Mouse (Mus musculus) spleen, postnatal 4 days (tissue): ENCODE results near the gene Iffo1.

Source experiments
- DNase-seq, 2 experiments: peaks; one replicate each; pipeline ENCODE4 v3.0.0; 2022; ENCODE audit warnings: low spot score in 2 of 2

Gene Iffo1

DNA sequence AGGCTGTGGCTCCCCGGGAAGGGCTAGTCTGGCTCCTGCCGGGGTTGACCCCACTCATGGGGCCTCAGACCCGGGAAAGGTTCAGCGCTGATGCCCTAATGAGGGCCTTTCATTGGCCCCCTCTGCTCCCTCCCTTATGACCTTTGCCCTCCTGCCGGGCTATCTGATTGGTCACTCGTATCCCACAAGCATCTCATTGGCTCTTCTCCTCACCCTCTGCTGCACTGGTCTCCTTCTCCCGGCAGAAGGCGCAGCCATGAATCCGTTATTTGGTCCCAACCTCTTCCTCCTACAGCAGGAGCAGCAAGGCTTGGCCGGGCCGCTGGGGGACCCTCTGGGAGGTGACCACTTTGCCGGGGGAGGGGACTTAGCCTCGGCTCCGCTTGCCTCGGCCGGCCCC, at the start of gene Iffo1:
Gene Iffo1, plus strand, starts transcription at position 241 of the 400 bp plus-strand sequence.
- DNase-seq = peak; percentile 83 to 88

DNA sequence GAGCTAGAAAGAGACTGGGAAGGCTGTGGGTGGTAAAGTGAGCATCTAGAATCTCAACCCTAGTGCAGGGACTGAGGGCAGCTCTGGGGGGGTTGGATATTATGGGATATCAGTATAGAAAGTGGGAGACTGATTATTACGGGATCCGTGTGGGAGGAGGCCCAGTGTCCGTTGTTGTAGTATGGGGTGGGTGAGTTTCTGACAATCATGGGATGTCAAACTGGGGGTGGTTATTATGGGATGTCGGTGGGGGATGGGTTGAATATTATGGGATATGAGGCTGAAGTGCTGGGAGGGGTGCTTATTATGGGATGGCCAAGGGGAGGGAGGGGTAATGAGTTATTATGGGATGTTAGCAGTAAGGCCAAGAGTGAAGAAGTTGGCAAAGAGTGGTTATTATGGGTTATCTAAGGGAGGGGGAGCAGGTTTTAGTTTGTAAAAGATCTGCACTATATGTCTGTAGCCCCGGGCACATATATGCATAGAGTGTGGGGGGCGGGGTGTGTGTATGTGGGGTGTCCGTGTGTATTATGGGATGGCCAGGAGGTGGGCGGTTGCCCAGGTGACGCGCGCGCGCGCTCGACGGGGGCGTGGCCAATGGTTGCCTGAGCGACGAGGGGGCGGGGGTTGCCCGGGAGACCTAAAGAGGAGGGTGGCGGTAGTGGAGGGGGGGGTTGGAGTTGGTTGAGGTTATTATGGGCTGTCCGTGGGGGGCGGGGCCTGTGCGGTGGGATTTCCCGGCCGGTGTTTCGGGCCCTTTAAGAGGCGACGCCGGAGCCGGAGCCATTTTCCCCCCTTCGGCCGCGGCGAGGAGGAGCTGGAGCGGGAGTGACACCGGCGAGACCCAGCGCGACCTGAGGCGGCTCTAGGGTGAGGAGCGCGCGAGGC, 49.4 kb upstream of the Iffo1 start, which contains the start of gene Chd4:
Gene Chd4, plus strand, starts transcription at position 591 of the 888 bp plus-strand sequence.
- DNase-seq = peak; percentile 95 to 98

DNA sequence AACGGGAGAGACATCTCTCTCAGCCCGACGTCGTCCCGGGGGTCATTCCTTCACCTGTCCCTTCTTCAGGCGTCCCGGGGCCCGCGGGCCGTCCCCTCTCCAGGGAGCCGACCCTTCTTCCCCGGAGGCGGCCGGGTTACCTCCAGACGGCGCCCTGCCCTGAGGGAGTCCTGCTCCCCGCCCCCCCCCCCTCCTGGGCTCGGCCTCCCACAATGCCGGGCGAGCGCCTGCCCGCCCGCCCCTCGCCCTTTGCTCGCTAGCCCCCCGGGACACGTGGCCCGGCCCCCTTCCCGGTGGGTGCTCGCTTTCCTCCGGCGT, 48.8 kb upstream of the Iffo1 start:
- DNase-seq = no peak

DNA sequence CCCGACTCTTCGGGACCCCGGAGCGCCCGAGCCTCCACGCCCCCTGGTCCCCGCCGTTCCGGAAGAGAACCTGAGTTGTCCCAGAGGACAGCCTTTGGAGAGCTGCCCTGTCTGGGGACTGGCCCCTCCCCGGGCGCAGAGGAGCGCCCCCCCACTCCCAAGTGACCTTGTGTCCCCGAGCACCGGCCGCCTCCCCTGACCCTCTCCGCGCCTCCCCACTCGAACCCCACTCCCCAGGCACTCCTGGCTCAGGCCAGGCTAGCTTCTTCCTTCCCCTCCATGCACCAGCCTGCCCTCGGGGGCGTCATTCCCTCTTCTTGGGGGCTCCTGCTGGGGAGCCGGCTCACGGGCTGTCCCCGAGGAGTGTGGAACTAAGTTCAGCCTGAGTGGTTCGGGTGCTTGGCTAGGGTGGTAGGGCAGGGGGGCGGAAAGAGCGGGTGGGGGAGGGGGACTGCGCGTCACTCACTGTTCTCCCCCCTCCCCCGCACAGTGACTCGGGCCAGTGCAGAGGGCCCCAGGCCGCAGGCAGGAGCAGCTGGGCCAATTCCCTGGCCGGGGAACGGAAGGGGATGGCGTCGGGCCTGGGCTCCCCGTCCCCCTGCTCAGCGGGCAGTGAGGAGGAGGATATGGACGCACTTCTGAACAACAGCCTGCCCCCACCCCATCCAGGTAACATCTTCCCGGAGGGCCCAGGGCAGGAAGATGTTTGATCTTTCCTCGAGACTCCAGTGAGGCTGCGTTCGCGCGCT, 48.3 kb upstream of the Iffo1 start:
- DNase-seq = peak; percentile 58 to 84

DNA sequence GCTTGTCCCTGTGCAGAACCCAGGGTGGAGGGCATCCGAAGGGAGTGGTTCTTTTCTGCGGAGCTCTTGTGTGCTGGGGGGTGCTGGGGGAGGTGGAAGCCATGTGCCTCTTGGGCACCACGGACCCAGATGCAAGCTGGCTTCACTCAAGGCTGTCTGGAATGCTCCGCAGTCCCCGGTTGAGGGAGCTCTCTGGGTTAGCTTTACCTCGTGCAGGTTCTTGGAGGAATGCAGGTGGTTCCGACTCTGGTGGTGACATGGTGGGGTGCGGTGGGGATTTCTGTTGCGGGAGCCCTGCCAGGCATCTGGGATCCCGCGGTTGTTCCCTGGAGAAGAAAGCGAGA, 47.7 kb upstream of the Iffo1 start:
- no peak for DNase-seq

DNA sequence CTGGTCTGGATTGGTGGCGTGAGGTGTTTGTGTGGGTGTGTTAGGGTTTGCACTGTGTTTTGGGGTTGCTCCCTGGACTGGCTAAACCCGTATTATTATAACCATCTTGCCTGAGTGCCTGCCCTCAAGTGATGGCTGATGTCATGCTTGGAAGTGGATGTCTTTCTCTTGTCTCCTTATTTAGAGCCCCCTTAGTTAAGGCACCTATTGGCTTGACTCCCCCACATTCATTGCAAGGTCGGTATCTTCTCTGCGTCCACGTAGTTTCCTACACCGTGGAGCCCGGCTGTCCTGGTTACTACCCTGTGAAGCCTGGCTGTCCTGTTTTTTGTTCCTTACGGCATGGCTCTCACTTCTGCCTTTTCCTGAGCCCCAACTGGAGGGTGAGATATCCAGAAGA, 47.1 kb upstream of the Iffo1 start:
- DNase-seq = no peak

DNA sequence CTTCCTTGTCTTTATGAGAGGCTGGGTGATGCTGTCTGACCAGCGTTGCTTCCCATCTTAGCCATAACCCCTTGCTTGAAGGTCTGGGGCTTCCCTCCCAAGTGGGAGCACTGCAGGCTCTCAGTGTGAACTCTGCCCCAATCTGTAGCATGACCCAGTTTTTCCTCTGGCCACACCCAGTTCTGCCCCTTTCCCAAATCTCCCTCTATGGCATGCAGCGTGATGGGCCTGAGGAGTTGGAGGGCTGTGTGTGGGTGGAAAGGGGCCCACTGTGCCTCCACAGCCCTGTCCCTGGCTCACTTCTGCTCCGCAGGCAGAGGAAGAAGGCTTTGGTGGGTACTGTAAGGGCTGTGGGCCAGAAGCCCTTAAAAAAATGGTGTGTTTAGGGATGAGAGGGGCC, 46.5 kb upstream of the Iffo1 start:
- DNase-seq = no peak

DNA sequence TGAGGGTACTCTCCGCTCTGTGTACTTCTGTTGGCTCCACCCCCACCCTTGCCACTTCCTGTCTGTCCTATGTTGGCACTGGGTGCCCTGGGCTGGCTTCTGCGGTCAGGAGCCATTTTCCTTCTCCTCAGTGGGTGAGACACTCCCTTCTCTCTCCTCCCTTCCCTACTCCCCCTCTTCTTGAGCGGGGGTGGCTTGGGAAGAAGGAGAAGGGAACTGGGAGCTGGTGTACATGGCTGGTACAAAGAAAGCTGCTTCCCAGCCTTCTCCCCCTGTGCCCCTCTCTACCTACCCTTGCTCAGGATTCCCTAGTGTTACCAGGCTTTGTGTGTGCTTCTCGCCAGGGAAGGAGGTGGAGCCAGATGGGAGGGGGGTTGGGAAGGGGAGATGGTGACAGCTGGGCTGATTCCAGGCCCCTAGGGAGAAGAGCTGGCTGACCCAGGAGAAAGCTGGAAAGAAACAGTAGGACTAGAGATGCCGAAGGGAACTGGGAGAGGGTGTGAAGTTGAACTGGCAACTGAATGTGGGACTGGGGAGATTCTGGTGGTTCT, 45.5 kb upstream of the Iffo1 start:
- peak in 1 of 2 experiments; percentile 51 for DNase-seq

DNA sequence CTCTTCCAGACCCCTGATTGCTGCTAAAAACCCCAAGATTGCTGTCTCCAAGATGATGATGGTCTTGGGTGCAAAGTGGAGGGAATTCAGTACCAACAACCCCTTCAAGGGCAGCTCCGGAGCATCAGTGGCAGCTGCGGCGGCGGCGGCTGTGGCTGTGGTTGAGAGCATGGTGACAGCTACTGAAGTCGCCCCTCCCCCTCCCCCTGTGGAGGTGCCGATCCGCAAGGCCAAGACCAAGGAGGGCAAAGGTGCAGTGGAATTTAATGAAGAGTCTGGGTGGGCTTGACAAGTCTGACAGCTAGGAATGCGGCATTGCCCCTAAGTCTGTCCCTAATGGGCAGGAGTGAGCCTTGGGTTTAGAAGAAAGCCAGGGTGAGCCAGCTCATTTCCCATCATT, 43.6 kb upstream of the Iffo1 start:
- no peak for DNase-seq

DNA sequence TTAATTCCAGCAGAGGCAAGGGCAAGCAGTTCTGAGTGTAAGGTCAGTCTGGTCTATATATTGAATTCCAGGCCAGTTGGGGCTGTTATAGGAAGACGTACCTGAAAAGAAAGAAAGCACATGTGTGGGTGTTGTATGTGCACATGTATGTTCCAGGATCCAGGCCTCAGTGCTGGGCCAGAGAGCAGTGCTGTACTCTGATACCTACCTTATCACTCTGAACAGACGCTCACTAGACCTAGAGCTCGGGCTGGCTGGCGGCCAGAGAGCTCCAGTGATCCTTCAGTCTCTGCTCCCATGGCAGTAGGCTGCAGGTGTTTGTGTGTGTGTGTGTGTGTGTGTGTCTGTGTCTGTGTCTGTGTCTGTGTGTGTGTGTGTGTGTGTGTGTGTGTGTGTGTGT, 40.8 kb upstream of the Iffo1 start:
- peak; percentile 86 to 88 for DNase-seq

DNA sequence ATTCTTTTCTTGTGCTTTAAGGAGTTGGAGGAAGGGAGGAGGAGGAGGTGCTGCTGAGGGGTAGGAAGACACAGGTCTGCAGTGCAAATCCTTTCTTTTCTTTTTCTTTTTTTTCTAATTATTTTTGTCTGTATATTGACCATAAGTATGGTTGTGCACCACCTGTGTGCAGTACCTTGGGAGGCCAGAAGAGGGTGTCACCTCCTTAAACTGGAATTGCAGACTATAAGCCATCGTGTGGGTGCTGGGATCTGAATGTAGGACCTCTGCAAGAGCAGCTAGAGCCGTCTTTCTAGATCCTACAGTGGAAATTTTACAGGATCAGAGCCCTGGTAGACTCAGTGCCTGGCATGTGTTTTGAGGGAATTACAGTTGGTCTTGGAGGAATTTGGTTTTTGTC, 37.3 kb upstream of the Iffo1 start:
- no peak for DNase-seq

DNA sequence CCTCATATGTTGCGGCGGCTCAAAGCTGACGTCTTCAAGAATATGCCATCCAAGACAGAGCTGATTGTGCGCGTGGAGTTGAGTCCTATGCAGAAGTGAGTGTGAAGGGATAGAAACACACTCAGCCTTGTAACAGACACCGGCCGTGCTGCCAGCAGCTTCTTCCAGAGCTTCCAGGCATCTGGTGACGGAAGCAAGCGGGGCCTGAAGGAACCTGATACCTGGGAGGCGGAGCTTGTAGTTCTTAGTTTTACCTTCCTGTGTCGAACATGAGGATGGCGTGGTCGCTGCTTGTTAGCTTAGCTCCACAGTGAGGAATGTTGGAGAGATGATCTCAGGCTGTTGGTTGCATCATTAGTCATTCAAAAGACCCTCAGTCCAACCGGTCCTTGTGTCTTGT, 35.7 kb upstream of the Iffo1 start:
- DNase-seq = no peak

DNA sequence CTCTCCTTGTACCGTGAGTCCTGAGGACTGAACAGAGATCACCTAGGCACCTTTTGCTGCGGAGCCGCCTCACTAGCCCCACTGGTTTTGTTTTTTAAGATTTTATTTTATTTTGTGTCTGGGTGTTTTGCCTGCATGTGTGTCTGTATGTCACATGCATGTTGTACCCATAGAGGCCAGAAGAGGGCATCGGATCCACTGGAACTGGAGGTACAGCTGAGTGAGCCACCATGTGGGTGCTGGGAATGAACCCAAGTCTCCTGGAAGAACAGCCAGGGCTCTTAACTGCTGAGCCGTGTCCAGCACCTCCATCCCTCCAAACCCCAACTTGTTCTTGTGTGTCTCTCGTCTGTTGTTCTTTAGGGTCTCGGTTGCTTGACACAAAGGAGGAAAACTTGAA, 34.1 kb upstream of the Iffo1 start:
- DNase-seq = no peak

DNA sequence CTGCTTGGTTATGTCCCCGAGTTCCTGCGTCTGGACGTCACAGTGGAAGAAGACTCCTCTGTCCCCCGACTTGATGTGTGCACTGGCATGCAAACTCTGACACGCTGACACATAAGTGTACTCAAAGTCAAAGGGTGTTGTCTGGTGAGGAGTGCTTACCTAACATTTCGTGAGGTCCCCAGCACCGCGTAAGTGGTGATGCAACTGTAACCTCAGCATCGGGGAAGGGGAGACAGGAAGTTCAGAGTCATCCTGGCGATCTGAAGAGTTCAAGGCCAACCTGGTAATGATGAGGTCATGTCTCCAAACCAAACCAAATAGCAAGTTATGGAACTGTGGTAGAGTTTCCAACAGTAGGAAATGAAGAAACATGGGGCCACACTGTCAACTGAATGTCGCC, 32.5 kb upstream of the Iffo1 start:
- DNase-seq = no peak

DNA sequence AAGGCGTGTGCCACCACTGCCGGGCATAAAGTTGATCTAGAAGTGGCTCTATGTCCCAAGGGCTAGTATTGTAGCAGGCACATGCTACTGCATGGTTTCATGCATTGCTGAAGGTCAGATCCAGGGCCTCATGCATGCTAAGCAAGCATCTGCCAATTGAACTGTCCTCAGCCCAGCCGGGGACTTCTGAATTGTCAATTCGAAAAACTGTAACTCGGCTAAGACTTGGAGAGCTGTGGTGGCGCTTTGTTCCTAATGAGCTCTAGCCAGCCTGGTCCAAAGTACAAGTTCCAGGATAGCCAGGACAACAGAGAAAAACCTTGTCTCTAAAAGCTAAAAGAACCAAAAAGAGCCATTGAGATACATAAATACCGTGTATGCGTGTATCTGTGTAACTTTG, 25.7 kb upstream of the Iffo1 start:
- DNase-seq = no peak

DNA sequence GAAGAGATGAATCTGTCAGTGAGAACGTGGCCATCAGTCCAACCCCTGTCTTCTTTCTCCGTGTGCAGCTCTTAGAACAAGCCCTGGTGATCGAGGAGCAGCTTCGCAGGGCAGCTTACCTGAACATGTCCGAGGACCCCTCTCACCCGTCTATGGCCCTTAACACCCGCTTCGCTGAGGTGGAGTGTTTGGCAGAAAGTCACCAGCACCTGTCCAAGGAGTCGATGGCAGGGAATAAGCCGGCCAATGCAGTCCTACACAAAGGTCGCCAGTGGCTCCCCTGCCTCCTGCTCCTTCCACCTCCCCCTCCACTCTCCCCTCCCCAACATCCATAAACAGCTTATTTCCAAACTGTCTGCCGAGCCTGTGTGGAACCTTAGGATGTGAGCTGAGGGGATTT, 16.3 kb upstream of the Iffo1 start:
- DNase-seq = no peak

DNA sequence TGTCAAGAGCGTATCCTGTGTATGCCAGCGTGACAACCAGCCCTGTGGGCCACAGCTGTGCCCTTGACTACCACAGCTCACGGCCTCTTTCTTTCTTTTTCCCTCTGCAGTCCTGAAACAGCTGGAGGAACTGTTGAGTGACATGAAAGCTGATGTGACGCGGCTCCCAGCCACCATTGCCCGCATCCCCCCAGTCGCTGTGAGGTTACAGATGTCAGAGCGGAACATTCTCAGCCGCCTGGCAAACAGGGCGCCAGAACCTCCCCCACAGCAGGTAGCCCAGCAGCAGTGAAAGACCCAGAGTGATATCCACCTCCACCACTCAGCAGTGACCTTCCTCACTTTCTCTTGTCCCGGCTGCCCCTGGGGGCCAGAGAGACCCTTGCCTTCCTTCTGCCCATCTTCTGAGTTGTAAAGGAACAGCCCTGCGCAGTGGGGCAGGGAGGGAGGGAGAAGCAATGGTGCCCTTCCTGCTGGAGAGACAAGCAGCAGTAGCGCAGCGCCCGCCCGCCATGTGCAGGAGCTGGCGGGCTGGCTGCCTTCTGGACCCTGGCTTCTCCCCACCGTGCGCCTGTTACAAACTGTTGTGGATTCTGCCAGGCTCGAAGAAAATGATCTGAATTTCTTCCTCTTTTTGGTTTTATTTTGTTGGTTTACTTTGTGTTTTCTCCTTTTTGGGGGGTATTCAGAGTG, 15.2 kb upstream of the Iffo1 start:
- DNase-seq = no peak

DNA sequence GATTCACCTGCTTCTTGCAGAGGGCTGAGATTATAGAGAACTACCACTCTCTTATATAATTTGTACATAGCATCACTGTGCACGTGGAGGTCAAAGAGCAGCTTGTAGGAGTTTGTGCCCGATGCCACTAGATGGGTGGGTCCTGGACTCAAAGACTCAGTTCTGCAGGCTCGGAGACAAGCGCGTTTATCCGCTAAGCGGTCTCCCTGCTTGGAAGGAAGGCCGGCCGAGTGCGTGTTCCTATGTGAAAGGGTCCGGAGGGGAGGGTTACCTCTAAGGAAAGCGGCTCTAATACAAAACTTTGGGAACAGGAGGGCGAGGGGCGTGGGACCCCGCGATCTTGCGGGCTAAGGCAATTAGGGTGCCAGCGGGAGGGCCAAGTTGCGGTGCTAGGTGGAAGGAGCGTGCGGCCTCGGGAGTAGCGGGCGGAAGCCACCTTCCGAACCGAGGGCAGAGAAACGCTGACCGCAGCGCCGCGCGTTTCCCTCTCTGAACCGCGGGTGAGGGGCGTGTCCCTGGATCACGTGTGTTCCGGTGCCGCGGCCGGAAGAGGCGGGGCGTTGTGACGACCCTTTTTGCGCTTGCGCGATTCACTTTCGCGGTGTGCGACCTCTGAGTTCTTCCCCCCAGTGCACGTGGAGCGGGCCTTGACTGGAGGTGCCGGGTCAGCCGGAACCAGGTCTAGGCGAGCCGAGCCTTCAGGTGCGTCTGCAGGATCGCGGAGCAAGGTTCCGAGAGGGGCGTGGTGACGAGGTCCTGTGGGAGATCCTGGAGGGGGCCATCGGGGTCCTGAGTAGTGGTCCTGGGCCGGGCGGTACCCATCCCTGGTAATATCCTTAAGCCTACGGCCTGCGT, 13.5 kb upstream of the Iffo1 start, which contains the start of gene Nop2:
Gene Nop2, plus strand, starts transcription at position 608 of the 855 bp plus-strand sequence.
- DNase-seq = peak; percentile 88 to 93

DNA sequence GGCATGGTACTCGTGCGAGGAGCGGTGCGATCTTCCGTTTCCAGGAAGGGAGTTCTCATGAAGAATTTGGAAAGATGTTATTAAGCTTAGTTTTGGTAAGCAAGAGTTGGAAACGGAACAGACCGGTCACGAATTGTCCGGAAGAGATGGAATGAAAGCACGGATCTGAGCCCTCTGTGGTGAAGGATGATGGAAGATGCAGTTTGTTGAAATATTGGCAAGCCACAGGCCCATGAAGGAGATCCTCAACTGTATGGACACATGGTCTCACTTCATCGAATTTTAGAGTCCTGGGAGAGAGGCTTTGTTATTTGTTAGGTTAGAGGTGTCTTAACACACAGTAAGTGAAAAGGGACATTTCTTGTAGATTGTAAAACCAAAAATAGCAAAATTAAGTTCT, 12.6 kb upstream of the Iffo1 start:
- DNase-seq = no peak

DNA sequence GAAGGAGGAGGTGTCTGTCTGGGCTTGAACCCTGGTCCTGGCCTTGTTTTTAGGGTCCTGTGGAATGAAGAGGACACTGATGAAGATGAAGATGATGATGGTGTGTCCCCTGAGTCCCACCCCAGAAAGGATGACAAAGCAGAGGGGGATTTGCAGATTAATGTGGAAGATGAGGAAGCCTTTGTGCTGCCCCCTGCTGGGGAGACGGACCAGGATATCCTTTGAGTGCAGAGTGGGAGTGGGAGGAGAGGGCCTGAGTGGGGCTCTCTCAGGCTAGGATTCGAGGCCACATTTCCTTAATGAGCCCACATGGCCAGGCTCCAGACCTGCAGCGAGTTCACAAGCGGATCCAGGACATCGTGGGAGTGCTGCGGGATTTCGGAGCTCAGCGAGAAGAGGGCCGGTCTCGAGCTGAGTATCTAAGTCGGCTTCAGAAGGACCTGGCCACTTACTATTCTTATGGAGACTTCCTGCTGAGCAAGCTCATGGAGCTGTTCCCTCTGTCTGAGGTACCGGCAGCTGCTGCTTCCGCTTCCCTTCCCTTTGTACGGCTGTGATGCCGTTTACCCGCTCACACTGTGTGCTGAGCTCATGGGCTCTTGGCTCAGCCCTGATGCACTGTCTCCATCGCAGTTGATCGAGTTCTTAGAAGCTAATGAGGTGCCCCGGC, 7.9 kb upstream of the Iffo1 start:
- peak in 1 of 2 experiments; percentile 77 for DNase-seq

DNA sequence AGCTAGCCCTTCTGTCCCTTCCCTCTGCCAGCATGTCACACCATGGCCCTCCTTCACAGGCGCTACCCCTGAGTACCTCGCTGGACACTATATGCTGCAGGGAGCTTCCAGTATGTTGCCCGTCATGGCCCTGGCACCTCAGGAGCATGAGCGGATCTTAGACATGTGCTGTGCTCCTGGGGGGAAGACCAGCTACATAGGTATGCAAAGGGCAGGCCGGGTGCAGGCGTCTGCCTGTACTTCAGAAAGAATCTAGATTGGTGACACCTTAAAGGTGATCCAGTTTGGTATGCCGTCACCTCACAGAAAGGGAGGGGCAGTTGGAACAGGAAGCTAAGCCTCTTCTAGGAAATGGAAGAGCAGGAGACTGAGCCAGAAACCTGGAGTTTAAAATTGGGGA, 5.3 kb upstream of the Iffo1 start:
- no peak for DNase-seq
